Mouse (Mus musculus): ENCODE measurements around the gene Ror1.

Gene Ror1

GRCm38 (mm10) chr4:100158401-100158800 is 62.8 kb downstream of the Ror1 start:
- no peak for DNase-seq (ENCODE audit: low spot score)

GRCm38 (mm10) chr4:100160156-100160555 is 64.6 kb downstream of the Ror1 start:
- no peak for DNase-seq (ENCODE audit: low spot score)

DNA sequence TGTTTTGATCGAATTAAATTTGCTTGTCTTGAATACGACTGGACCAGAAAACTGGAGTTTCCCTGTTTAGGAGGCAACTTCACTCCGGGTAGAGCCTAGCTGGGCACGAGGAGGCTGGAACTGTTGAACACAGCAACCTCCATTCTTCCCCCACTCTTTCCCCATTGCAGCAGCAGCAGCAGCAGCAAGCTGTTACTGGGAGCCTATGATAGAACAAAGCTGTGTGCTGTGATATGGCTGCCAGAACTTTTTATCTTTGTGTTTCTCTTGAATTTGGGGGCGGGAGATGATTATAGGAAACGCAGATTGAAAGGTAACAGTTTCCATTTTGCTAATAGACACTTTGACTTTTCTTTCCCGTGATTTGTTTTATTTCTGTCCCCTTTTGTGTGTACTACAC is 70.2 kb downstream of the Ror1 start:
- DNase-seq (ENCODE audit: low spot score), result no peak

DNA sequence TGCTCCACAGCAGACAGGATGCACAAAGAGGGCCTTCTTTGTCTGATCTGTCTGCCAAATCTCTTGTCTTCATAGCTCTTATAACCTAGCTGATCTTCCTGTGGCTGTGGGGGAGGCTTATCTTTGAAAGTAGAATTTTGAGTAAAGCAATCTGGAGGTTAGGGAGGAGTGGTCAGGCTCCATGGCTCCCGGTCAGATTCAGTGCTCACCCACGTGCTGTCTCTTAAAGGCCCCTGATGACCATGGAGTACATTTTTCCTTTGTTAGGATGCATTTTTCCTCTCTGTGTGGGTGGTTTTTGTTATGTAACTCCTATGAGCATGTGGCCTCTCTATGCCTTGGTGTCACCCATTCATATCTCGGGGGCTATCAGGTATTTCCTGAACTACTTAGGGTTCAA is 71.3 kb downstream of the Ror1 start:
- no peak for DNase-seq (ENCODE audit: low spot score)

DNA sequence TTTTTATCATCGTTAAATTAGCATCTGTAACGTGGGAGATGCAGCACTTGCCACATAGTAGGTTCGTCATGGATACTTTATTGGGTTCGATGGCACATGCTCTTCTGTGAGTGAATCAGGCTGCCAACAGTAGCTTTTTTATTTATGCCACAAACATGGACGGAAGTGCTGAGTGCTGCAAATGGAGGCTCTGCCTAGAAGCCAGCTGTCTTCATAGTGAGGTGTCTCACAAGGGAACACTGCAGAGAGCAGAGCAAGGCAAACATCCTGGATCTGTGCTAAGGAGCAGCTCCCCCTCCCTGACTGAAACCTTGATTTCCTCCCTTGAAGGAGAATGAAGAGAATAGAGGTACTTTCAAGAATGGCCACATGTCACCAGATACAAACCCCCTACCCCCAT is 74.1 kb downstream of the Ror1 start:
- no peak for DNase-seq (ENCODE audit: low spot score)

DNA sequence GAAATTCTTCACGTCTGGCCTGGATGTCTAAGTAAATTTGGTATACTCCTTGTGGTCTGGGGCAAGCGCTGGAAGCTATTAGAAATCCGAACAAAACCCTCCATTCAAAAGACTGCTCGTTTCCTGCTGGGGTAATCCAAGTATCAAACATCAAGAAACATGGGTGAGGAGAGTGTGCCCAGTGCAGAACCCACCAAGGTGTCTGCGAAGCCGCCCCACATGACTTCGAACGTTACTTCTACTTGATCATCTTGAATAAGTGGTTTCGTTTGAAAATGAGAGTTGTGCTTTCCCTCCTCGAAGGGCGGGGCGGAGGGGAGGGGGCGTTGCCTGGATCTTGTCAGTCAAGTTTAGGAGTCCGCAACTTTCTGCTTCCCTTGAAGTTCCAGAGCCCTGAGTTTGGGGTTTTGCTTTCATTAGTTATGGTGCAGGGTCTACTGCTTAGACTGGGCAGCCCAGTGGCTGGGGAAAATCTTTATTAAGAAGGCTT is 74.6 kb downstream of the Ror1 start:
- DNase-seq (ENCODE audit: low spot score), result no peak

DNA sequence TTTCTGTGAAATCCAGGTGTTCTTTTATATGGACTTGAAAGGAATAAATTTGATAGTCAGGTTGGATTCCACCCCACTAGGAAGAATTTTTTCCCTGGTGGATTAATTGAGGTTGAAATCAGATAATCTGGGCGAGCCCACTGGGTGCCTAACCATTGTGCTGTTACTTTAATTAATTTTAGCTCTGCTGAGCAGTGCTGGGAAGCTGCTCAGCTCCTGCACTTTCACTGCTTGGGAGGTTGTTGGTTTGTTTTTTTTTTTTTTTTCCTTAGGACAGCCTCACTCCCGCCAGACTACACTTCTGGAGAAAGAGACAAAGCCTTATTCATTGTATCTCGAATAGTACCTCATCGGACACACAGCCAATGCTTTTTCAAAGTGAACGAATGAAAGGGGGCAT is 75.2 kb downstream of the Ror1 start:
- DNase-seq (ENCODE audit: low spot score), result no peak

DNA sequence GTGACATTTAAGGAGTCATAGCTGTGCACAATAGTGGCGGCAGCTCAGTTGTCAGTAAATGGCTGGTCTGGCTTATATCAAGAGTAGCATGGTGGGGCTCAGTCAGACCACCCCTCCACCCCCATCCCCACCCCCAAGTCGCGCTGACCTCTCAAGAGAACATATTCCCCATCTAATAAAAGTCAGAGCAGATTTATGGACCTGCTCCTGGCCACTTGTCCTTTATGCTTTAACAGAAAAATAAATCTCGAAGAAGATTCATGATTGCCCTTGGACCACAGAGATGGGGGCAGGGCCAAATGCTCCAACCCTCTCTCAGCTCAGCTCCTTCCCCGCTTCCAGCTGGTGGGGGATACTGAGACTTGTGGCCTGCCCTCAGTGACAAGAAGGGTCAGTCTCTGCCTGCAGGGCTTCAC is 75.9 kb downstream of the Ror1 start:
- no peak for DNase-seq (ENCODE audit: low spot score)

DNA sequence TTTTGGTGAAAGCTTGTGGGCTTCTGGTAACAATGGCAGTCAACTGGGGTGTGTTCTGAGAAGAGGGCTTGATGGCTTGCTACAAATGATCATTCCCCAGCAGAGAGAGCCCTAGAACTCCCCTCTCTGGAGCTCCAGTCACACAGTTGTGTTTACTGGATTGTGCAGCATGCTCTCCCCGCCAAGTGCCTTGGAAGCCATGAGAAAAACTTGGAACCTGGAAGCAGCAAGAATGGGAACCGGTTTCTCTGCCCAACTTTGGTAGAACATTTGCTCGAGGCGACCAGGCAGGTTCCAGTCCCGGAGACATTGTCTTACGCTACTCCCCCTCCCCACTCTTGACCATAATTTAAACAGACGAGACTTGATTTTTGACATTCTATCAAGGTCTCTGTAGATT is 80.0 kb downstream of the Ror1 start:
- no peak for DNase-seq (ENCODE audit: low spot score)

DNA sequence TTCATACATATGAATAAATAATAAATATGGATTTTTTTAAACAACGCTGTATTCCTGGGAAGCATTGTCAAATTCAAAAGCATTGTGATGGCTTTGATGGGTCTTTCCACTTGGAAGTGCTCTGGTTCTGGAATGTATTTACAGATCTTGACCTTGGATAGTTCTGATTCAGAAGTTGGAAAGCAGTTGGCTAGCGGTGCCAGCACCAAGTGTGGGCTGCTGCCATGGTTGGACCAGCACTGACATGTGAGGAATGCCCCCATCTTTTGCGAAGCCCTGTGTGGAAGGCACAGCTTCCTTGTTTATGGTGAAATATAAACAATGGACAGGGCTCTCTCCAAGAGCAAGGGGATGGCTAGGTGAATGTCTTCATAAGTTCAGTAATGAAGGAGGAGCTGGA is 82.7 kb downstream of the Ror1 start:
- DNase-seq (ENCODE audit: low spot score), result no peak

DNA sequence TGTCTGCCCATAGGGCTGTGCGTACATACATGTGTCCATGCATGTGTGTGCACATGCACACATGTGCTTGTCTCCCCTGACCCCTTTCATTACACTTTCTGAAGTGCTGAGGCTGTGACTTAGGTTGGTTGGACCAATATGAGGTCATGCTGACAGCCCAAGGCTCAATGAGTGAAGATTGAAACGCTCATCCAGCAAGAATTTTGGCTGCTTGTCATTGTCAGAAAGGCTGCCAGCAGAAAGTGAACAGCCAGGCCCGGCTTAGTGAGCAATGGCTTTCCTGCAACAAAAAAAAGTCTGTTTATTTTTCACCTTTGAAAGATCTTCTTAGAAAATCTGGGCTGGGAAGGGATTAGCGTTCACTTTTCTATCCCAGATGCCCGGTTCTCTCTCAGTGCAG is 86.1 kb downstream of the Ror1 start:
- DNase-seq (ENCODE audit: low spot score), result peak; percentile 43

DNA sequence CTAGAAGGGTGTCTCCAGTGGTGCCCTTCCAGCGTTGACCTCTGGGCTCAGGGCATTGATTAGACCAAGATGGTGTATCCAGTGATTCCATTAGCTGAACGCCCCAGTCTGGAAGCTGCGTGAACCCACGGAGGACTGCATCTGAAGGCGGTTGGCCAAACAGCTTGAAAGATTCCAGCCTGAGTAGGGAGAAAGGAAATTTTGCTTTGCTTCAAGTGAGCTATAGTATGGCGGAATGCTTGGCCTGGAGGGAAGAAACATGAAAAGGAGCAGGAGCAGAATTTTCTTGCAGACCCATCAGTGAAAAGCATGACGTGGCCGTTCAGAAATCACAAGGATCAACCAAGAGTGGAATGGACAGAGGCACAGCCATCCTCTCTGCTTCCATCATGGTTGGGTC is 91.2 kb downstream of the Ror1 start:
- DNase-seq (ENCODE audit: low spot score), result no peak

GRCm38 (mm10) chr4:100187563-100188200 is 92.1 kb downstream of the Ror1 start:
- DNase-seq (ENCODE audit: low spot score), result no peak

GRCm38 (mm10) chr4:100188201-100188699 is 92.7 kb downstream of the Ror1 start:
- DNase-seq (ENCODE audit: low spot score), result peak; percentile 11

GRCm38 (mm10) chr4:100191483-100191882 is 95.9 kb downstream of the Ror1 start:
- DNase-seq (ENCODE audit: low spot score), result no peak

GRCm38 (mm10) chr4:100194136-100194535 is 98.5 kb downstream of the Ror1 start:
- DNase-seq (ENCODE audit: low spot score), result no peak

DNA sequence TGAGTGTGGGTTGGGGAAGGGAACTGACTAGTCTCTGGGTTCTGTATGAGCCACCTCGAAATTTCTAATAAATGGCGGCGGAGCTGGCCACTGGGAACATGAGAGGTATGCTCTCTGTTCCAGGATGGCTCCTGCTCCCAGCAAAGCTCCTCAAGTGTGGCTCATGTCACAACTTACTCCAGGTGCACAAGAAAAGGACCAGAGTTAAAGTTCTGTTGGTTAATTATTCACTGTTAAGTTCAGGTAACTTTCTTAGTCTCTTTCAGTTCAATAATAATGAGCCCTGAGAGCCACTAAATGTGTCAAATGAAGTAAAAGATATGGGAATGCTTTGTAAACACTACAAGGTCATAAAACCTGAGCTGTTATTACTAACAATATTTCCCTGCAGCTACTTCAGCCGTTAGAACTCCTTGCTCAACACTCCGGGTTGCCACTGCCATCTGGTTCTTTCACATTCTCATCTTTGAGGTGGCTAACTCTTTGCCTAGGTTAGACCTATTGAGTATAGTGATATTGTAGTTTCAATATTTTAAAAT is 100.7 kb downstream of the Ror1 start:
- DNase-seq (ENCODE audit: low spot score), result no peak

GRCm38 (mm10) chr4:100198275-100198674 is 102.7 kb downstream of the Ror1 start:
- no peak for DNase-seq (ENCODE audit: low spot score)

DNA sequence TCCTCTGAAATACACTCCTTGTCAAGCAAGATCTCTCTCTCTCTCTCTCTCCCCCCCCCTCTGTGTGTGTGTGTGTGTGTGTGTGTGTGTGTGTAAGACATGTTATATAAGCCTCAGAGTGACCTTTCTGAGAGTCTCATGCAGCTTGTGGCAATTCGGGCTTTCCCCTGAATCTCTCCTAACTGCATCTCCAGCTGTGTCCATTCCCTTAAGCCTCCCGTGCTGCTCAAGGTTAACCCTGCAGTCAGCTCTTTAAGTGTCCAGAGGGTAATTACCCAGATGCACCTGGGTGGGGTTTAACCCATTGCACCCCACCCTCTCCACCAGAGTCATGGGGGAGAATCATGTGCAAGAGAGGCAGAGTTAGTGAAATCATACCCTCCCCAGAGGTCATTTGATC is 105.7 kb downstream of the Ror1 start:
- DNase-seq (ENCODE audit: low spot score), result no peak

GRCm38 (mm10) chr4:100203066-100203465 is 107.5 kb downstream of the Ror1 start:
- DNase-seq (ENCODE audit: low spot score), result no peak

GRCm38 (mm10) chr4:100203688-100204087 is 108.1 kb downstream of the Ror1 start:
- DNase-seq (ENCODE audit: low spot score), result no peak

GRCm38 (mm10) chr4:100204381-100204780 is 108.8 kb downstream of the Ror1 start:
- no peak for DNase-seq (ENCODE audit: low spot score)

- DNase-seq (ENCODE audit: low spot score), result no peak
Measured at GRCm38 (mm10) chr4:100208081-100208480, 112.5 kb downstream of the Ror1 start.

DNA sequence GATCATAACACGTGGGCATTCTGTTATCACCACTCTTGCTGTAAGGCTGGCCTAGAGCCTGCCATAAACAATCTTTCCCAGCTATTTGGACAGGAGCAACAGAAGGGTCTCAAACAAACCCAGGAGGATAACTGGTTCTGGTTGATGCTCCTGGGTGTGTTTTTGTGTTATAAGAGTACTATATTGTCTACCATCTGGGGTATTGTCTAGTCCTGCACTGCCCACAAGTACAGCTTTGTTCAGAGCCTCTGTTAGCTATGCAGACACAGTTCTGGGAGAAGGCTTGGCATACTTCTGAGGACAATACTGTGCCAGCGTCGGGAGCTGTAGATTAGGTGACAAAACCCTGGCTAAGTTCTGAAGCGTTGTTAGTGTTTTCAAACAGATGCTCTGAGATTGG is 113.5 kb downstream of the Ror1 start:
- no peak for DNase-seq (ENCODE audit: low spot score)

Measured in lung, postnatal 25 days (tissue).